Mouse (Mus musculus) liver, postnatal 0 days (tissue): ENCODE measurements around the gene Dnpep.

ENCODE experiments used
- CTCF ChIP-seq: sonication (generic); IDR thresholded peaks from 2 replicates; pipeline ENCODE4 v1.5.1; 2016; ENCODE audit warnings: antibody characterized with exemption, low read depth
- EP300 ChIP-seq: IDR thresholded peaks from 2 replicates; pipeline ENCODE4 v1.6.1; 2016; ENCODE audit warnings: antibody characterized with exemption, low read depth, mild to moderate bottlenecking

- TF ChIP-seq CTCF = no peak
- TF ChIP-seq EP300 = no peak
Measured at GRCm38 (mm10) chr1:75283017-75283416, 34.8 kb downstream of the Dnpep start.
